Comparison of ENCODE assay signal across 8 mouse cellular contexts in genomic region chr3:41228536-41228935, GRCm38 (mm10).
DNase-seq lines count a peak whose midpoint lies in the region; ATAC-seq and TF ChIP-seq lines count a peak whose summit lies in the region.

No protein-coding gene starts in this region.

- no peaks in the 10 kb centered on the region for H3K36me3 ChIP-seq in forebrain, embryonic 15.5 days
- H3K36me3 ChIP-seq in lung, embryonic 14.5 days (ENCODE audit: insufficient read depth): no peaks in the 10 kb centered on the region

- no peaks in the 10 kb centered on the region for H3K27me3 ChIP-seq in forebrain, embryonic 15.5 days
- H3K27me3 ChIP-seq in lung, embryonic 14.5 days (ENCODE audit: insufficient read depth, low read length): no peaks in the 10 kb centered on the region

- no peak overlapping the region for H3K4me3 ChIP-seq in forebrain, embryonic 15.5 days
- H3K4me3 ChIP-seq in lung, embryonic 14.5 days (ENCODE audit: low read depth, low read length): no peak overlapping the region

- WGBS in forebrain, embryonic 15.5 days: 14% methylated on average over 7 of the region's 7 CpGs
- WGBS in lung, embryonic 14.5 days: 9% methylated on average over 7 of the region's 7 CpGs

- ATAC-seq in forebrain, embryonic 15.5 days (replicated peaks): peak; percentile 90
- peak; percentile 90 for ATAC-seq in lung, embryonic 14.5 days (ENCODE audit: insufficient read depth)
- no peak for ATAC-seq in erythroid progenitor cell, adult 5-6 weeks (replicated peaks; ENCODE audit: low FRiP score, poor library complexity, severe bottlenecking)

- intact Hi-C loops in heart, postnatal 14 days (cut with DNase I): loop anchor here (2.0 to 5.0 kb wide), 3 partner anchors 179 to 369 kb away; no protein-coding TSS in a partner anchor

- TF ChIP-seq CTCF in lung, embryonic 14.5 days (IDR thresholded peaks at IDR 0.05; ENCODE audit: low read depth): peak; percentile 77

- H3K27ac ChIP-seq in forebrain, embryonic 15.5 days (replicated peaks): 0 out of 2 replicates have a peak overlapping the region, but pooled peaks have one; percentile 3
- no peak overlapping the region for H3K27ac ChIP-seq in lung, embryonic 14.5 days (ENCODE audit: low read depth)

- no peak overlapping the region for H3K9ac ChIP-seq in forebrain, embryonic 15.5 days (replicated peaks)
- no peak overlapping the region for H3K9ac ChIP-seq in lung, embryonic 14.5 days

- peak; percentile 81 for DNase-seq in Muller cell, postnatal 12 days (ENCODE audit: inconsistent ontology term)
- DNase-seq in cerebellum, adult 11 months: peak; percentile 35
- peak; percentile 54 to 68 for DNase-seq in heart, postnatal 14 days
- DNase-seq in layer of hippocampus, adult 11-12 months (ENCODE audit: low spot score): peak; percentile 51
- DNase-seq in lung, embryonic 14.5 days: peak; percentile 83
- peak; percentile 67 for DNase-seq in retina, embryonic 14.5 days (ENCODE audit: low spot score)

- no peaks in the 10 kb centered on the region for H3K9me3 ChIP-seq in forebrain, embryonic 15.5 days
- H3K9me3 ChIP-seq in lung, embryonic 14.5 days (ENCODE audit: low read depth, low read length): no peaks in the 10 kb centered on the region

- H3K4me2 ChIP-seq in forebrain, embryonic 15.5 days (replicated peaks): no peak overlapping the region; the same call in 1 of the 2 replicates
- H3K4me2 ChIP-seq in lung, embryonic 14.5 days: peak overlapping the region; percentile 23

- peaks cover 10% of the 10 kb centered on the region; the same call in 1 of the 2 replicates for H3K4me1 ChIP-seq in forebrain, embryonic 15.5 days
- no peaks in the 10 kb centered on the region for H3K4me1 ChIP-seq in lung, embryonic 14.5 days (ENCODE audit: insufficient read depth)
